Mouse (Mus musculus): ENCODE data around the gene Rpl18a.

The Rpl18a gene

GRCm38 (mm10) chr8:70897021-70897680 is at the start of gene Rpl18a:
Gene Rpl18a, minus strand, starts transcription at chr8:70897412.
- in situ Hi-C loops (cut with MboI, MseI), result loop anchor here (5.0 to 25.0 kb wide), 3 partner anchors 475 to 765 kb away; partner anchors contain the start of genes Abhd8, Dda1, Mrpl34 and Ocel1

- in situ Hi-C loops (cut with MboI, MseI), result no loop called here
Measured at GRCm38 (mm10) chr8:70943187-70943586, 46.0 kb upstream of the Rpl18a start.

- in situ Hi-C loops (cut with MboI, MseI), result no loop called here
Measured at GRCm38 (mm10) chr8:70941478-70941877, 44.3 kb upstream of the Rpl18a start.

GRCm38 (mm10) chr8:70937200-70937599 is 40.0 kb upstream of the Rpl18a start:
- in situ Hi-C loops (cut with MboI, MseI), result no loop called here

GRCm38 (mm10) chr8:70934786-70935185 is 37.6 kb upstream of the Rpl18a start:
- in situ Hi-C loops (cut with MboI, MseI), result no loop called here

- in situ Hi-C loops (cut with MboI, MseI), result no loop called here
Measured at GRCm38 (mm10) chr8:70933036-70933435, 35.8 kb upstream of the Rpl18a start.

GRCm38 (mm10) chr8:70931731-70932130 is 34.5 kb upstream of the Rpl18a start:
- in situ Hi-C loops (cut with MboI, MseI), result no loop called here

- in situ Hi-C loops (cut with MboI, MseI), result no loop called here
Measured at GRCm38 (mm10) chr8:70928778-70929322, 31.6 kb upstream of the Rpl18a start.

GRCm38 (mm10) chr8:70928096-70928495 is 30.9 kb upstream of the Rpl18a start:
- in situ Hi-C loops (cut with MboI, MseI), result no loop called here

GRCm38 (mm10) chr8:70926396-70926795 is 29.2 kb upstream of the Rpl18a start:
- in situ Hi-C loops (cut with MboI, MseI), result no loop called here

- in situ Hi-C loops (cut with MboI, MseI), result no loop called here
Measured at GRCm38 (mm10) chr8:70925754-70926153, 28.5 kb upstream of the Rpl18a start.

- in situ Hi-C loops (cut with MboI, MseI), result no loop called here
Measured at GRCm38 (mm10) chr8:70924151-70924550, 26.9 kb upstream of the Rpl18a start.

- in situ Hi-C loops (cut with MboI, MseI), result no loop called here
Measured at GRCm38 (mm10) chr8:70920049-70920922, 23.1 kb upstream of the Rpl18a start.

- in situ Hi-C loops (cut with MboI, MseI), result no loop called here
Measured at GRCm38 (mm10) chr8:70914704-70915103, 17.5 kb upstream of the Rpl18a start.

GRCm38 (mm10) chr8:70913523-70913922 is 16.3 kb upstream of the Rpl18a start:
- in situ Hi-C loops (cut with MboI, MseI), result no loop called here

- in situ Hi-C loops (cut with MboI, MseI), result no loop called here
Measured at GRCm38 (mm10) chr8:70912955-70913354, 15.7 kb upstream of the Rpl18a start.

GRCm38 (mm10) chr8:70911596-70911995 is 14.4 kb upstream of the Rpl18a start:
- in situ Hi-C loops (cut with MboI, MseI), result no loop called here

GRCm38 (mm10) chr8:70907518-70907917 is 10.3 kb upstream of the Rpl18a start:
- in situ Hi-C loops (cut with MboI, MseI), result loop anchor here (10.0 kb wide), 1 partner anchor 357 kb away; no protein-coding TSS in a partner anchor

GRCm38 (mm10) chr8:70905831-70906736 is 8.9 kb upstream of the Rpl18a start, which contains the start of gene Map1s:
Gene Map1s, plus strand, starts transcription at chr8:70905932.
- in situ Hi-C loops (cut with MboI, MseI), result loop anchor here (10.0 kb wide), 1 partner anchor 359 kb away; no protein-coding TSS in a partner anchor

- in situ Hi-C loops (cut with MboI, MseI), result loop anchor here (10.0 kb wide), 1 partner anchor 359 kb away; no protein-coding TSS in a partner anchor
Measured at GRCm38 (mm10) chr8:70905463-70905830, 8.2 kb upstream of the Rpl18a start.

GRCm38 (mm10) chr8:70904532-70904931 is 7.3 kb upstream of the Rpl18a start:
- in situ Hi-C loops (cut with MboI, MseI), result loop anchor here (10.0 kb wide), 1 partner anchor 360 kb away; no protein-coding TSS in a partner anchor

Measured in T-helper 2 cell (primary cell).